Mouse (Mus musculus) lung, adult 2 months (tissue): Measurements from ENCODE around the gene Zmpste24. TPM values are rescaled to one million over a fixed set of nuclear protein-coding genes. Genes with fewer than 3 reads are reported as not detected.

Experiments used
- DNase-seq: peaks from one replicate; pipeline ENCODE4 v3.0.0; 2022
- H3K4me1 ChIP-seq: fragments of 200-500 bp; 2 replicates; pipeline ENCODE4 v1.6.1; 2011; ENCODE audit warnings: low read length; ENCODE audit not compliant: control insufficient read depth, insufficient read depth
- H3K4me3 ChIP-seq: fragments of 200-500 bp; replicated peaks from 2 replicates; pipeline ENCODE3; 2011; ENCODE audit warnings: low read depth, mild to moderate bottlenecking, control low read depth, low read length; ENCODE audit errors: extremely low read depth
- CTCF ChIP-seq: fragments of 200-500 bp; IDR thresholded peaks from 2 replicates; pipeline ENCODE4 v1.5.1; 2011; ENCODE audit warnings: mild to moderate bottlenecking, low read length, control low read depth; ENCODE audit not compliant: insufficient read depth
- POLR2A ChIP-seq: fragments of 200-500 bp; IDR thresholded peaks from 2 replicates; pipeline ENCODE4 v1.6.1; 2011; ENCODE audit warnings: low read depth, mild to moderate bottlenecking, control low read depth, low read length, borderline replicate concordance; ENCODE audit errors: extremely low read depth
- WGBS: fragments of 180-500 bp; shearing (Covaris S2); methylation state at CpG from one replicate; pipeline ENCODE4 v1.1.7; 2018; 5-methylcytosine and 5-hydroxymethylcytosine counted together
- polyA plus RNA-seq: library from polyadenylated mRNA; depleted of rRNA; stranded (reverse); fragments of >200 nt; gene quantifications from 2 replicates; pipeline ENCODE4 v1.2.3, GENCODE M21; 2012; rRNA removed

Zmpste24 gene
- polyA plus RNA-seq, 1 experiment, result 23.1 TPM

GRCm38 (mm10) chr4:121016928-121017657 is 80.9 kb downstream of the Zmpste24 start, which contains the start of gene Smap2:
TSS of gene Smap2 (minus strand) at chr4:121017247.
- H3K4me1 ChIP-seq, result peaks cover 5% of the 10 kb centered on the region
- TF ChIP-seq CTCF, result peak; percentile 16; the same call in 1 of the 2 replicates
- TF ChIP-seq POLR2A, result peak; percentile 93; the same call in 1 of the 2 replicates
- WGBS, result 1% methylated on average over 47 of the region's 48 CpGs
- DNase-seq, result peak; percentile 96
- peak within 1 kb of the TSS; percentile 90 for H3K4me3 ChIP-seq

GRCm38 (mm10) chr4:121016021-121016898 is 81.8 kb downstream of the Zmpste24 start:
- Histone ChIP-seq H3K4me3 (peak overlapping the region; percentile 90), H3K4me1 (peaks cover 5% of the 10 kb centered on the region)
- WGBS, result 3% methylated on average over 40 of the region's 40 CpGs
- DNase-seq, result peak; percentile 19
- TF ChIP-seq CTCF (no peak), POLR2A (no peak)

GRCm38 (mm10) chr4:121015268-121015659 is 82.8 kb downstream of the Zmpste24 start:
- WGBS, result 72% methylated on average over 7 of the region's 7 CpGs
- DNase-seq, result no peak
- Histone ChIP-seq H3K4me3 (no peak overlapping the region), H3K4me1 (peaks cover 5% of the 10 kb centered on the region)
- no peak for TF ChIP-seq POLR2A
- TF ChIP-seq CTCF, result no peak

GRCm38 (mm10) chr4:121014594-121015267 is 83.3 kb downstream of the Zmpste24 start:
- Histone ChIP-seq H3K4me1 (peaks cover 5% of the 10 kb centered on the region), H3K4me3 (no peak overlapping the region)
- TF ChIP-seq CTCF (no peak), POLR2A (no peak)
- 54% methylated on average over 10 of the region's 10 CpGs for WGBS
- no peak for DNase-seq

- no peak for TF ChIP-seq CTCF
- no peak for TF ChIP-seq POLR2A
- DNase-seq, result no peak
- Histone ChIP-seq H3K4me3 (no peak overlapping the region), H3K4me1 (peaks cover 13% of the 10 kb centered on the region)
- WGBS, result 73% methylated on average over 11 of the region's 11 CpGs
These were observed 87.1 kb downstream of the Zmpste24 start for GRCm38 (mm10) chr4:121010770-121011549.

Other genes with a start within 250 kb of the Zmpste24 start
- 0.94 and 1.4 TPM in 2 replicates for gene Rims3, start 243.4 kb downstream of the Zmpste24 start, polyA plus RNA-seq
- 3.3 and 5.4 TPM in 2 replicates for gene Exo5, start 173.2 kb downstream of the Zmpste24 start, polyA plus RNA-seq
- 3.5 and 4.3 TPM in 2 replicates for gene Zfp69, start 146.5 kb downstream of the Zmpste24 start, polyA plus RNA-seq
- 17.6 and 24.9 TPM in 2 replicates for gene Smap2, start 81.0 kb downstream of the Zmpste24 start, polyA plus RNA-seq
- gene Col9a2, start 58.9 kb downstream of the Zmpste24 start, polyA plus RNA-seq, result 0.30 TPM in 1 of 2 replicates, not detected in the other
- not detected in 2 replicates for gene Tmco2, start 11.0 kb upstream of the Zmpste24 start, polyA plus RNA-seq
- 2.8 and 3.9 TPM in 2 replicates for gene Rlf, start 116.8 kb upstream of the Zmpste24 start, polyA plus RNA-seq
- gene Gm12888, start 226.7 kb upstream of the Zmpste24 start, polyA plus RNA-seq, result not detected in 2 replicates